Mouse (Mus musculus): ENCODE results near the gene Scrt2. TPM values are rescaled to one million over a fixed set of nuclear protein-coding genes. Genes with fewer than 3 reads are reported as not detected.

Gene Scrt2
- polyA plus RNA-seq, 1 experiment = 0.03 TPM

- Histone ChIP-seq H3K36me3 (ENCODE audit: control insufficient read depth, insufficient read depth, low read length) (peaks cover 17% of the 10 kb centered on the region), H3K4me3 (ENCODE audit: low read depth, low read length) (no peak overlapping the region), H3K27me3 (ENCODE audit: control insufficient read depth, insufficient read depth, low read length) (peaks cover 6% of the 10 kb centered on the region), H3K4me1 (ENCODE audit: control insufficient read depth, insufficient read depth, insufficient read length, low read length) (peaks cover 8% of the 10 kb centered on the region; the same call in 1 of the 2 replicates), H3K27ac (ENCODE audit: insufficient read depth, low read depth, low read length) (no peak overlapping the region)
- WGBS = 22% methylated on average over 36 of the region's 36 CpGs
- TF ChIP-seq POLR2A (IDR thresholded peaks at IDR 0.05; ENCODE audit: low read depth, low read length) (no peak), CTCF (IDR thresholded peaks at IDR 0.05; ENCODE audit: extremely low read depth, insufficient read length, insufficient replicate concordance, low read depth, low read length) (no peak)
Observed at GRCm38 (mm10) chr2:152114057-152114975, 33.0 kb downstream of the Scrt2 start.

- Histone ChIP-seq H3K36me3 (ENCODE audit: control insufficient read depth, insufficient read depth, low read length) (no peaks in the 10 kb centered on the region), H3K4me3 (ENCODE audit: low read depth, low read length) (no peak overlapping the region), H3K27ac (ENCODE audit: insufficient read depth, low read depth, low read length) (no peak overlapping the region), H3K27me3 (ENCODE audit: control insufficient read depth, insufficient read depth, low read length) (peaks cover 6% of the 10 kb centered on the region), H3K4me1 (ENCODE audit: control insufficient read depth, insufficient read depth, insufficient read length, low read length) (no peaks in the 10 kb centered on the region)
- 73% methylated on average over 7 of the region's 7 CpGs for WGBS
- no peak for TF ChIP-seq POLR2A (IDR thresholded peaks at IDR 0.05; ENCODE audit: low read depth, low read length)
- TF ChIP-seq CTCF (IDR thresholded peaks at IDR 0.05; ENCODE audit: extremely low read depth, insufficient read length, insufficient replicate concordance, low read depth, low read length) = no peak
Observed at GRCm38 (mm10) chr2:152117694-152118093, 36.4 kb downstream of the Scrt2 start.

- TF ChIP-seq CTCF (IDR thresholded peaks at IDR 0.05; ENCODE audit: extremely low read depth, insufficient read length, insufficient replicate concordance, low read depth, low read length) = no peak
- no peak for TF ChIP-seq POLR2A (IDR thresholded peaks at IDR 0.05; ENCODE audit: low read depth, low read length)
- no peaks in the 10 kb centered on the region for H3K4me1 ChIP-seq (ENCODE audit: control insufficient read depth, insufficient read depth, insufficient read length, low read length)
- H3K27me3 ChIP-seq (ENCODE audit: control insufficient read depth, insufficient read depth, low read length) = peaks cover 6% of the 10 kb centered on the region
- no peaks in the 10 kb centered on the region for H3K36me3 ChIP-seq (ENCODE audit: control insufficient read depth, insufficient read depth, low read length)
- no peak overlapping the region for H3K27ac ChIP-seq (ENCODE audit: insufficient read depth, low read depth, low read length)
- WGBS = 56% methylated on average over 6 of the region's 6 CpGs
- no peak overlapping the region for H3K4me3 ChIP-seq (ENCODE audit: low read depth, low read length)
Observed at GRCm38 (mm10) chr2:152119228-152119865, 38.0 kb downstream of the Scrt2 start.

- Histone ChIP-seq H3K27me3 (ENCODE audit: control insufficient read depth, insufficient read depth, low read length) (no peaks in the 10 kb centered on the region), H3K27ac (ENCODE audit: insufficient read depth, low read depth, low read length) (no peak overlapping the region), H3K4me1 (ENCODE audit: control insufficient read depth, insufficient read depth, insufficient read length, low read length) (no peaks in the 10 kb centered on the region), H3K36me3 (ENCODE audit: control insufficient read depth, insufficient read depth, low read length) (no peaks in the 10 kb centered on the region), H3K4me3 (ENCODE audit: low read depth, low read length) (no peak overlapping the region)
- TF ChIP-seq POLR2A (IDR thresholded peaks at IDR 0.05; ENCODE audit: low read depth, low read length) = no peak
- no peak for TF ChIP-seq CTCF (IDR thresholded peaks at IDR 0.05; ENCODE audit: extremely low read depth, insufficient read length, insufficient replicate concordance, low read depth, low read length)
- 37% methylated on average over 9 of the region's 9 CpGs for WGBS
Observed at GRCm38 (mm10) chr2:152122896-152123295, 41.6 kb downstream of the Scrt2 start.

- H3K27ac ChIP-seq (ENCODE audit: insufficient read depth, low read depth, low read length) = no peak overlapping the region
- no peaks in the 10 kb centered on the region for H3K36me3 ChIP-seq (ENCODE audit: control insufficient read depth, insufficient read depth, low read length)
- no peaks in the 10 kb centered on the region for H3K27me3 ChIP-seq (ENCODE audit: control insufficient read depth, insufficient read depth, low read length)
- H3K4me1 ChIP-seq (ENCODE audit: control insufficient read depth, insufficient read depth, insufficient read length, low read length) = no peaks in the 10 kb centered on the region
- H3K4me3 ChIP-seq (ENCODE audit: low read depth, low read length) = no peak overlapping the region
- no peak for TF ChIP-seq POLR2A (IDR thresholded peaks at IDR 0.05; ENCODE audit: low read depth, low read length)
- peak; percentile 27; the same call in 1 of the 2 replicates for TF ChIP-seq CTCF (IDR thresholded peaks at IDR 0.05; ENCODE audit: extremely low read depth, insufficient read length, insufficient replicate concordance, low read depth, low read length)
- WGBS = 44% methylated on average over 2 of the region's 2 CpGs
Observed at GRCm38 (mm10) chr2:152128597-152128996, 47.3 kb downstream of the Scrt2 start.

GRCm38 (mm10) chr2:152129778-152130177 is 48.4 kb downstream of the Scrt2 start:
- Histone ChIP-seq H3K4me1 (ENCODE audit: control insufficient read depth, insufficient read depth, insufficient read length, low read length) (no peaks in the 10 kb centered on the region), H3K27me3 (ENCODE audit: control insufficient read depth, insufficient read depth, low read length) (no peaks in the 10 kb centered on the region), H3K4me3 (ENCODE audit: low read depth, low read length) (no peak overlapping the region), H3K27ac (ENCODE audit: insufficient read depth, low read depth, low read length) (no peak overlapping the region), H3K36me3 (ENCODE audit: control insufficient read depth, insufficient read depth, low read length) (no peaks in the 10 kb centered on the region)
- 63% methylated on average over 3 of the region's 3 CpGs for WGBS
- TF ChIP-seq POLR2A (IDR thresholded peaks at IDR 0.05; ENCODE audit: low read depth, low read length) (no peak), CTCF (IDR thresholded peaks at IDR 0.05; ENCODE audit: extremely low read depth, insufficient read length, insufficient replicate concordance, low read depth, low read length) (no peak)

- TF ChIP-seq CTCF (IDR thresholded peaks at IDR 0.05; ENCODE audit: extremely low read depth, insufficient read length, insufficient replicate concordance, low read depth, low read length) (no peak), POLR2A (IDR thresholded peaks at IDR 0.05; ENCODE audit: low read depth, low read length) (no peak)
- Histone ChIP-seq H3K4me1 (ENCODE audit: control insufficient read depth, insufficient read depth, insufficient read length, low read length) (no peaks in the 10 kb centered on the region), H3K36me3 (ENCODE audit: control insufficient read depth, insufficient read depth, low read length) (no peaks in the 10 kb centered on the region), H3K4me3 (ENCODE audit: low read depth, low read length) (no peak overlapping the region), H3K27ac (ENCODE audit: insufficient read depth, low read depth, low read length) (no peak overlapping the region), H3K27me3 (ENCODE audit: control insufficient read depth, insufficient read depth, low read length) (no peaks in the 10 kb centered on the region)
- WGBS = 75% methylated on average over 9 of the region's 9 CpGs
Observed at GRCm38 (mm10) chr2:152132016-152132415, 50.7 kb downstream of the Scrt2 start.

All from small intestine, adult 2 months (tissue).